Mouse (Mus musculus): ENCODE results near the gene Vwa8. TPM values are rescaled to one million over a fixed set of nuclear protein-coding genes. Genes with fewer than 3 reads are reported as not detected.
"Not testable (repeated sequence)": the region's sequence is repeated elsewhere in the genome, so short reads cannot be mapped to it uniquely, and the experiment has no call there.

Vwa8 gene
- polyA plus RNA-seq, 1 experiment from 2014 or later, result 6.0 TPM

GRCm38 (mm10) chr14:78987543-78987942, 138.7 kb downstream of the Vwa8 start:
- Histone ChIP-seq H3K27ac (no peak overlapping the region), H3K4me2 (no peak overlapping the region), H3K9ac (no peak overlapping the region), H3K27me3 (no peaks in the 10 kb centered on the region), H3K36me3 (no peaks in the 10 kb centered on the region), H3K4me1 (replicated peaks) (no peaks in the 10 kb centered on the region), H3K4me3 (replicated peaks) (no peak overlapping the region), H3K9me3 (replicated peaks) (no peaks in the 10 kb centered on the region)
- ATAC-seq (ENCODE audit: low read depth), result no peak
- WGBS (ENCODE audit: insufficient replicate concordance), result 80% methylated on average over 8 of the region's 8 CpGs
- DNase-seq, result no peak

GRCm38 (mm10) chr14:78992456-78992855, 143.6 kb downstream of the Vwa8 start:
- DNase-seq (no peak), ATAC-seq (ENCODE audit: low read depth) (no peak)
- H3K4me3 ChIP-seq (replicated peaks), result no peak overlapping the region
- H3K9me3 ChIP-seq (replicated peaks), result no peaks in the 10 kb centered on the region
- H3K9ac ChIP-seq, result no peak overlapping the region
- 53% methylated on average over 4 of the region's 4 CpGs for whole genome bisulfite sequencing (ENCODE audit: insufficient replicate concordance)
- no peaks in the 10 kb centered on the region for H3K27me3 ChIP-seq
- no peaks in the 10 kb centered on the region for H3K4me1 ChIP-seq (replicated peaks)
- no peak overlapping the region for H3K4me2 ChIP-seq
- H3K36me3 ChIP-seq, result peaks cover 4% of the 10 kb centered on the region; the same call in 1 of the 2 replicates
- H3K27ac ChIP-seq, result no peak overlapping the region

DNA sequence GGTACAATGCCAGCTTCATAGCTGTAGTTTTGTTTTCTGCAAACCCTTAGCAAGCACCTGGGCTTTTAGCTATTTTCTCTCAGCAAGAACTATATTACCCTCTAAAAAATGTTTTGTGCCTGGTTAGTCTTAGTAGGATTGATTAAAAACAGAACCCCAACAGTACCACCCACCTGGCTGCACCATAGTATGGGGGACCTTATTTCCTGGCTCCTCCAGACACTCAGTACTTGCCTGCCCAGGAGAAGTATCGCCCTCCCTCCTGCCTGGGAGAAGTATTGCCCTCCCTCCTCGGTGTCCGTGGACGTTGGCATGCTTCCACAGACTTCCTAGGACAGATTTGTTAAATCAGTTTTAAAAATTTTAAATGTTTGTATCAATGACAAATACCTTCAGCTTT, 144.7 kb downstream of the Vwa8 start:
- WGBS (ENCODE audit: insufficient replicate concordance), result 71% methylated on average over 4 of the region's 4 CpGs
- H3K4me3 ChIP-seq (replicated peaks), result no peak overlapping the region
- no peaks in the 10 kb centered on the region for H3K4me1 ChIP-seq (replicated peaks)
- no peak overlapping the region for H3K4me2 ChIP-seq
- no peak overlapping the region for H3K9ac ChIP-seq
- no peaks in the 10 kb centered on the region for H3K9me3 ChIP-seq (replicated peaks)
- no peak for ATAC-seq (ENCODE audit: low read depth)
- peaks cover 4% of the 10 kb centered on the region; the same call in 1 of the 2 replicates for H3K36me3 ChIP-seq
- no peaks in the 10 kb centered on the region for H3K27me3 ChIP-seq
- H3K27ac ChIP-seq, result no peak overlapping the region
- DNase-seq, result no peak

GRCm38 (mm10) chr14:78996359-78996758, 147.5 kb downstream of the Vwa8 start:
- Histone ChIP-seq H3K4me2 (no peak overlapping the region), H3K27ac (no peak overlapping the region), H3K36me3 (peaks cover 4% of the 10 kb centered on the region; the same call in 1 of the 2 replicates), H3K4me3 (replicated peaks) (no peak overlapping the region), H3K27me3 (no peaks in the 10 kb centered on the region), H3K9ac (no peak overlapping the region), H3K4me1 (replicated peaks) (no peaks in the 10 kb centered on the region), H3K9me3 (replicated peaks) (no peaks in the 10 kb centered on the region)
- DNase-seq (no peak), ATAC-seq (ENCODE audit: low read depth) (no peak)
- 69% methylated on average over 2 of the region's 2 CpGs for WGBS (ENCODE audit: insufficient replicate concordance)

DNA sequence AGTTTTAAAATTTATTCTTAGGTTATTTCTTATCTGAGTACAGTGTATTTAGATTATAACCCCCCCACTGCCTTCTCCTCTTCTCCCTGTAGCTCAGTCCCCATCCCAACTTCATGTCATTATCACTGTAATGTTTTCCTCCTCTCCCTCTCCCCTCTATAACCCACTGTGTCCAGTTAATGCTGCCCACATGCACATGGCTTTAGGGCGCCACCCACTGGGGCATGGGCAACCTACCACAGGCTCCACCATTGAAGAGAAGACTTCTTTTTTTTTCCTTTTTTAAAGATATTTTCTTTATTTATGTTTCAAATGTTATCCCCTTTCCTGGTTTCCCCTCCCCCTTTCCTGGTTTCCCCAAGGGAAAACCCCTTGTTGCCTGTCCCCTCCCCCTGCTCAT, 154.7 kb downstream of the Vwa8 start:
- Histone ChIP-seq H3K4me1 (replicated peaks) (no peaks in the 10 kb centered on the region), H3K4me2 (no peak overlapping the region), H3K9ac (no peak overlapping the region), H3K27ac (no peak overlapping the region), H3K4me3 (replicated peaks) (no peak overlapping the region), H3K36me3 (no peaks in the 10 kb centered on the region), H3K27me3 (no peaks in the 10 kb centered on the region), H3K9me3 (replicated peaks) (no peaks in the 10 kb centered on the region)
- DNase-seq (no peak), ATAC-seq (ENCODE audit: low read depth) (no peak)
- 53% methylated on average over 1 of the region's 1 CpGs for WGBS (ENCODE audit: insufficient replicate concordance)

GRCm38 (mm10) chr14:79017710-79018109, 168.9 kb downstream of the Vwa8 start:
- not testable (repeated sequence) for H3K27me3 ChIP-seq; H3K4me1 ChIP-seq (replicated peaks); DNase-seq; H3K27ac ChIP-seq; H3K36me3 ChIP-seq; H3K4me3 ChIP-seq (replicated peaks); ATAC-seq (ENCODE audit: low read depth); H3K9ac ChIP-seq; H3K9me3 ChIP-seq (replicated peaks); H3K4me2 ChIP-seq
- 71% methylated on average over 5 of the region's 5 CpGs for WGBS (ENCODE audit: insufficient replicate concordance)

DNA sequence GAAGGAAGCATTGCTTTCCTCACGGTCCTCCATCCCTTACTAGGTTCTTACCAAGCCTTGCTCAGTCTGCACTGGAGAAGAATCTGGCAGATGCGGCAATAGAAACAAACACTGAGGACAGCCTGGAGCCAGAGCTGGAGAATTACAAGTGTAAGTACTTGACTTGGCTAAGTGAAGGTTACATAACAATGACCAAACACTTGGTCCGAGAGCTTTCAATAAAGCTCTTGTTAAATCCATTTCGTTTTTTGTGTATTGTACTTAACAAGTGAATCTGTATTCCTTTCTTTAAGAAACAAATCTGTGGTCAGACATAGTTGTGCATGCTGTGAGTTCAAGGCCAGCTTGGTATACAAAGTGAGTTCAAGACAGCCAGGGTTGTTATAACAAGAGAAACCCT, 169.7 kb downstream of the Vwa8 start:
- ATAC-seq (ENCODE audit: low read depth) (no peak), DNase-seq (no peak)
- Histone ChIP-seq H3K4me2 (no peak overlapping the region), H3K27me3 (no peaks in the 10 kb centered on the region), H3K27ac (no peak overlapping the region), H3K4me1 (replicated peaks) (no peaks in the 10 kb centered on the region), H3K9me3 (replicated peaks) (no peaks in the 10 kb centered on the region), H3K9ac (no peak overlapping the region), H3K36me3 (0 out of 2 replicates have a peak, but pooled peaks cover 2% of the 10 kb centered on the region), H3K4me3 (replicated peaks) (no peak overlapping the region)
- 64% methylated on average over 4 of the region's 4 CpGs for WGBS (ENCODE audit: insufficient replicate concordance)

GRCm38 (mm10) chr14:79021725-79022124, 172.9 kb downstream of the Vwa8 start:
- Histone ChIP-seq H3K4me3 (replicated peaks) (no peak overlapping the region), H3K36me3 (no peaks in the 10 kb centered on the region), H3K27me3 (no peaks in the 10 kb centered on the region), H3K27ac (no peak overlapping the region), H3K9ac (no peak overlapping the region), H3K9me3 (replicated peaks) (no peaks in the 10 kb centered on the region), H3K4me2 (no peak overlapping the region), H3K4me1 (replicated peaks) (no peaks in the 10 kb centered on the region)
- DNase-seq, result no peak
- ATAC-seq (ENCODE audit: low read depth), result no peak
- WGBS (ENCODE audit: insufficient replicate concordance), result 67% methylated on average over 7 of the region's 7 CpGs

GRCm38 (mm10) chr14:79028996-79029575, 180.2 kb downstream of the Vwa8 start:
- ATAC-seq (ENCODE audit: low read depth) (no peak), DNase-seq (no peak)
- Histone ChIP-seq H3K9me3 (replicated peaks) (no peaks in the 10 kb centered on the region), H3K4me3 (replicated peaks) (no peak overlapping the region), H3K9ac (no peak overlapping the region), H3K27ac (no peak overlapping the region), H3K4me2 (no peak overlapping the region), H3K36me3 (no peaks in the 10 kb centered on the region), H3K4me1 (replicated peaks) (no peaks in the 10 kb centered on the region), H3K27me3 (no peaks in the 10 kb centered on the region)
- 78% methylated on average over 3 of the region's 3 CpGs for WGBS (ENCODE audit: insufficient replicate concordance)

GRCm38 (mm10) chr14:79030715-79031114, 181.9 kb downstream of the Vwa8 start:
- H3K9ac ChIP-seq, result no peak overlapping the region
- H3K27me3 ChIP-seq, result no peaks in the 10 kb centered on the region
- H3K36me3 ChIP-seq, result no peaks in the 10 kb centered on the region
- H3K27ac ChIP-seq, result no peak overlapping the region
- no peak overlapping the region for H3K4me2 ChIP-seq
- 70% methylated on average over 3 of the region's 3 CpGs for WGBS (ENCODE audit: insufficient replicate concordance)
- no peak overlapping the region for H3K4me3 ChIP-seq (replicated peaks)
- ATAC-seq (ENCODE audit: low read depth), result no peak
- no peaks in the 10 kb centered on the region for H3K4me1 ChIP-seq (replicated peaks)
- DNase-seq, result no peak
- H3K9me3 ChIP-seq (replicated peaks), result no peaks in the 10 kb centered on the region

GRCm38 (mm10) chr14:79031230-79031740, 182.4 kb downstream of the Vwa8 start:
- Histone ChIP-seq H3K36me3 (no peaks in the 10 kb centered on the region), H3K9me3 (replicated peaks) (no peaks in the 10 kb centered on the region), H3K4me2 (no peak overlapping the region), H3K4me1 (replicated peaks) (no peaks in the 10 kb centered on the region), H3K9ac (no peak overlapping the region), H3K27ac (no peak overlapping the region), H3K27me3 (no peaks in the 10 kb centered on the region), H3K4me3 (replicated peaks) (no peak overlapping the region)
- no peak for DNase-seq
- no peak for ATAC-seq (ENCODE audit: low read depth)
- 74% methylated on average over 8 of the region's 8 CpGs for WGBS (ENCODE audit: insufficient replicate concordance)

DNA sequence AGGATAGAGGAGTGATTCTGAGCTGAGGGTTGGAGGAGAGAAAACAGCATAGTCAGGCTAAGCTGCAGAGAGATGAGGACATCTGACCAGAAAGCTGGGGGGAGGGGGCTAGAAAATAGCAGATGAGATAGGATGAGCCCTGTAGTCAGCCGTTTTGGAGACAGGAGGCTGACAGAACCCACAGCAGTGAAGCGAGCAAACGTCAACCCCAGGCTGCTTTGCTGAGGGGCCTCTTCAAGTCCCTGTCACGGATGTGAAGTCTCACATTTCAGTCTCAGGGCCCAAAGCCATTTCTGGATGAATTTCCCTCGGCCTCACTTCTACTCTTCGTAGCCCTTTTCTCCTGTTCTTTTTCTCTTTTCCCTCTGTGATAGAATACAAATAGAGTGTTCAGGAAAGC, 184.5 kb downstream of the Vwa8 start:
- Histone ChIP-seq H3K9me3 (replicated peaks) (no peaks in the 10 kb centered on the region), H3K9ac (no peak overlapping the region), H3K27ac (no peak overlapping the region), H3K27me3 (no peaks in the 10 kb centered on the region), H3K4me3 (replicated peaks) (no peak overlapping the region), H3K4me1 (replicated peaks) (no peaks in the 10 kb centered on the region), H3K36me3 (no peaks in the 10 kb centered on the region), H3K4me2 (no peak overlapping the region)
- 50% methylated on average over 6 of the region's 6 CpGs for WGBS (ENCODE audit: insufficient replicate concordance)
- ATAC-seq (ENCODE audit: low read depth) (no peak), DNase-seq (no peak)

Data from liver, embryonic 13.5 days (tissue).